Mouse (Mus musculus): ENCODE data around the gene Capn7. TPM values are rescaled to one million over a fixed set of nuclear protein-coding genes. Genes with fewer than 3 reads are reported as not detected.

Gene Capn7
- 41.6 and 42.3 TPM in 2 replicates for polyA plus RNA-seq (2015; fragmentation: Nextera tagmentation; extraction: Ambion mirVana)

GRCm38 (mm10) chr14:31336369-31337155, at the start of gene Capn7:
Capn7 (plus strand) TSS chr14:31336638.
- Histone ChIP-seq H3K36me3 (peaks cover 5% of the 10 kb centered on the region; the same call in 1 of the 2 replicates), H3K27ac (replicated peaks) (peak within 1 kb of the TSS; percentile 96), H3K4me1 (peaks cover 4% of the 10 kb centered on the region), H3K27me3 (no peaks in the 10 kb centered on the region), H3K4me2 (replicated peaks) (peak within 1 kb of the TSS; percentile 61), H3K9me3 (replicated peaks) (no peaks in the 10 kb centered on the region), H3K4me3 (replicated peaks) (peak within 1 kb of the TSS; percentile 98), H3K9ac (peak within 1 kb of the TSS; percentile 97)
- under 1% methylated on average over 78 of the region's 78 CpGs for WGBS
- peak; percentile 97 for ATAC-seq (ENCODE audit: insufficient number of reproducible peaks, low FRiP score, low TSS enrichment, low read depth)

GRCm38 (mm10) chr14:31313192-31313591, 23.2 kb upstream of the Capn7 start:
- Histone ChIP-seq H3K4me2 (replicated peaks) (no peak overlapping the region), H3K36me3 (no peaks in the 10 kb centered on the region), H3K27ac (replicated peaks) (no peak overlapping the region), H3K9ac (no peak overlapping the region), H3K27me3 (no peaks in the 10 kb centered on the region; the same call in 1 of the 2 replicates), H3K9me3 (replicated peaks) (no peaks in the 10 kb centered on the region), H3K4me3 (replicated peaks) (no peak overlapping the region), H3K4me1 (no peaks in the 10 kb centered on the region)
- 48% methylated on average over 3 of the region's 3 CpGs for WGBS
- ATAC-seq (ENCODE audit: insufficient number of reproducible peaks, low FRiP score, low TSS enrichment, low read depth) = no peak

- Histone ChIP-seq H3K4me3 (replicated peaks) (no peak overlapping the region), H3K4me2 (replicated peaks) (no peak overlapping the region), H3K27me3 (no peaks in the 10 kb centered on the region; the same call in 1 of the 2 replicates), H3K9ac (no peak overlapping the region), H3K9me3 (replicated peaks) (no peaks in the 10 kb centered on the region), H3K4me1 (no peaks in the 10 kb centered on the region), H3K36me3 (no peaks in the 10 kb centered on the region), H3K27ac (replicated peaks) (no peak overlapping the region)
- no peak for ATAC-seq (ENCODE audit: insufficient number of reproducible peaks, low FRiP score, low TSS enrichment, low read depth)
- WGBS = 83% methylated on average over 12 of the region's 12 CpGs
Observed at GRCm38 (mm10) chr14:31316613-31317012, 19.8 kb upstream of the Capn7 start.

GRCm38 (mm10) chr14:31317754-31318153, 18.7 kb upstream of the Capn7 start:
- H3K9ac ChIP-seq = no peak overlapping the region
- no peaks in the 10 kb centered on the region for H3K9me3 ChIP-seq (replicated peaks)
- WGBS = 85% methylated on average over 3 of the region's 3 CpGs

GRCm38 (mm10) chr14:31319546-31319945, 16.9 kb upstream of the Capn7 start:
- H3K4me1 ChIP-seq = peaks cover 7% of the 10 kb centered on the region; the same call in 1 of the 2 replicates
- H3K4me2 ChIP-seq (replicated peaks) = no peak overlapping the region
- no peaks in the 10 kb centered on the region for H3K36me3 ChIP-seq
- no peak overlapping the region for H3K9ac ChIP-seq
- H3K4me3 ChIP-seq (replicated peaks) = no peak overlapping the region
- H3K27ac ChIP-seq (replicated peaks) = no peak overlapping the region
- no peak for ATAC-seq (ENCODE audit: insufficient number of reproducible peaks, low FRiP score, low TSS enrichment, low read depth)
- no peaks in the 10 kb centered on the region; the same call in 1 of the 2 replicates for H3K27me3 ChIP-seq
- H3K9me3 ChIP-seq (replicated peaks) = no peaks in the 10 kb centered on the region
- 84% methylated on average over 10 of the region's 10 CpGs for WGBS

More at GRCm38 (mm10) chr14:31317754-31318153, 18.7 kb upstream of the Capn7 start:
- Histone ChIP-seq H3K4me3 (replicated peaks) (no peak overlapping the region), H3K36me3 (no peaks in the 10 kb centered on the region), H3K4me1 (no peaks in the 10 kb centered on the region), H3K27ac (replicated peaks) (no peak overlapping the region), H3K4me2 (replicated peaks) (no peak overlapping the region), H3K27me3 (no peaks in the 10 kb centered on the region; the same call in 1 of the 2 replicates)
- ATAC-seq (ENCODE audit: insufficient number of reproducible peaks, low FRiP score, low TSS enrichment, low read depth) = no peak

- ATAC-seq (ENCODE audit: insufficient number of reproducible peaks, low FRiP score, low TSS enrichment, low read depth) = no peak
- H3K9ac ChIP-seq = no peak overlapping the region
- no peaks in the 10 kb centered on the region for H3K9me3 ChIP-seq (replicated peaks)
- WGBS = 85% methylated on average over 11 of the region's 11 CpGs
- H3K4me3 ChIP-seq (replicated peaks) = no peak overlapping the region
- peaks cover 7% of the 10 kb centered on the region; the same call in 1 of the 2 replicates for H3K4me1 ChIP-seq
- H3K36me3 ChIP-seq = no peaks in the 10 kb centered on the region
- no peak overlapping the region for H3K27ac ChIP-seq (replicated peaks)
- H3K4me2 ChIP-seq (replicated peaks) = no peak overlapping the region
- H3K27me3 ChIP-seq = no peaks in the 10 kb centered on the region
Observed at GRCm38 (mm10) chr14:31321181-31321580, 15.3 kb upstream of the Capn7 start.

GRCm38 (mm10) chr14:31322191-31322590, 14.2 kb upstream of the Capn7 start:
- Histone ChIP-seq H3K4me3 (replicated peaks) (no peak overlapping the region), H3K36me3 (no peaks in the 10 kb centered on the region), H3K9me3 (replicated peaks) (no peaks in the 10 kb centered on the region), H3K4me1 (peaks cover 7% of the 10 kb centered on the region; the same call in 1 of the 2 replicates), H3K27me3 (no peaks in the 10 kb centered on the region), H3K9ac (no peak overlapping the region), H3K4me2 (replicated peaks) (no peak overlapping the region), H3K27ac (replicated peaks) (no peak overlapping the region)
- ATAC-seq (ENCODE audit: insufficient number of reproducible peaks, low FRiP score, low TSS enrichment, low read depth) = no peak
- 89% methylated on average over 3 of the region's 3 CpGs for WGBS

GRCm38 (mm10) chr14:31323189-31323588, 13.2 kb upstream of the Capn7 start:
- Histone ChIP-seq H3K27me3 (no peaks in the 10 kb centered on the region), H3K9ac (no peak overlapping the region), H3K4me2 (replicated peaks) (peak overlapping the region; percentile 58; the same call in 1 of the 2 replicates), H3K27ac (replicated peaks) (no peak overlapping the region), H3K9me3 (replicated peaks) (no peaks in the 10 kb centered on the region), H3K4me3 (replicated peaks) (peak overlapping the region; percentile 40; the same call in 1 of the 2 replicates), H3K36me3 (no peaks in the 10 kb centered on the region), H3K4me1 (peaks cover 7% of the 10 kb centered on the region; the same call in 1 of the 2 replicates)
- WGBS = 74% methylated on average over 4 of the region's 4 CpGs
- ATAC-seq (ENCODE audit: insufficient number of reproducible peaks, low FRiP score, low TSS enrichment, low read depth) = no peak

GRCm38 (mm10) chr14:31323849-31324792, 12.3 kb upstream of the Capn7 start, which contains the start of gene Dnah1:
Dnah1 (minus strand) TSS chr14:31323896.
- ATAC-seq (ENCODE audit: insufficient number of reproducible peaks, low FRiP score, low TSS enrichment, low read depth) = no peak; the same call in 1 of the 2 replicates
- Histone ChIP-seq H3K4me1 (peaks cover 7% of the 10 kb centered on the region; the same call in 1 of the 2 replicates), H3K36me3 (no peaks in the 10 kb centered on the region), H3K4me3 (replicated peaks) (peak within 1 kb of the TSS; percentile 40), H3K9ac (no peak within 1 kb of the TSS), H3K27ac (replicated peaks) (no peak within 1 kb of the TSS), H3K4me2 (replicated peaks) (peak within 1 kb of the TSS; percentile 58), H3K27me3 (no peaks in the 10 kb centered on the region), H3K9me3 (replicated peaks) (no peaks in the 10 kb centered on the region)
- WGBS = 31% methylated on average over 28 of the region's 28 CpGs

GRCm38 (mm10) chr14:31324851-31325250, 11.6 kb upstream of the Capn7 start:
- no peak for ATAC-seq (ENCODE audit: insufficient number of reproducible peaks, low FRiP score, low TSS enrichment, low read depth)
- peaks cover 7% of the 10 kb centered on the region; the same call in 1 of the 2 replicates for H3K4me1 ChIP-seq
- no peak overlapping the region for H3K27ac ChIP-seq (replicated peaks)
- no peak overlapping the region for H3K9ac ChIP-seq
- 71% methylated on average over 10 of the region's 10 CpGs for WGBS
- no peak overlapping the region for H3K4me3 ChIP-seq (replicated peaks)
- no peak overlapping the region for H3K4me2 ChIP-seq (replicated peaks)
- H3K9me3 ChIP-seq (replicated peaks) = no peaks in the 10 kb centered on the region
- no peaks in the 10 kb centered on the region for H3K27me3 ChIP-seq
- H3K36me3 ChIP-seq = no peaks in the 10 kb centered on the region

GRCm38 (mm10) chr14:31325551-31325950, 10.9 kb upstream of the Capn7 start:
- 40% methylated on average over 5 of the region's 5 CpGs for WGBS
- no peak overlapping the region for H3K27ac ChIP-seq (replicated peaks)
- no peaks in the 10 kb centered on the region for H3K27me3 ChIP-seq
- ATAC-seq (ENCODE audit: insufficient number of reproducible peaks, low FRiP score, low TSS enrichment, low read depth) = no peak
- no peaks in the 10 kb centered on the region for H3K9me3 ChIP-seq (replicated peaks)
- peaks cover 7% of the 10 kb centered on the region; the same call in 1 of the 2 replicates for H3K4me1 ChIP-seq
- H3K9ac ChIP-seq = no peak overlapping the region
- H3K4me3 ChIP-seq (replicated peaks) = no peak overlapping the region
- H3K4me2 ChIP-seq (replicated peaks) = no peak overlapping the region
- H3K36me3 ChIP-seq = no peaks in the 10 kb centered on the region
